Mouse (Mus musculus) E14TG2a.4 (cell line): ENCODE measurements around the gene Ssc4d.

Experiments used
- H3K27me3 ChIP-seq: 2 replicates; pipeline ENCODE4 v1.6.1; 2014; ENCODE audit warnings: low read length, control low read depth; ENCODE audit not compliant: insufficient read depth
- H3K36me3 ChIP-seq: 2 replicates; pipeline ENCODE4 v1.6.1; 2014; ENCODE audit warnings: low read length, control low read depth; ENCODE audit not compliant: insufficient read depth
- H3K4me1 ChIP-seq: replicated peaks from 2 replicates; pipeline ENCODE4 v1.6.1; 2014; ENCODE audit warnings: low read depth, low read length, control low read depth
- H3K4me3 ChIP-seq: replicated peaks from 2 replicates; pipeline ENCODE4 v1.5.1; 2014; ENCODE audit warnings: mild to moderate bottlenecking, low read length
- H3K9me3 ChIP-seq: 2 replicates; pipeline ENCODE4 v1.6.1; 2014; ENCODE audit warnings: low read length, control low read depth
- CTCF ChIP-seq: conservative IDR thresholded peaks from 2 replicates; pipeline ENCODE4 v1.5.1; 2014; ENCODE audit warnings: low read length
- NANOG ChIP-seq: IDR thresholded peaks from 2 replicates; pipeline ENCODE4 v1.6.1; 2014; ENCODE audit warnings: borderline replicate concordance, low read length, mixed read lengths
- POU5F1 ChIP-seq: IDR thresholded peaks from 2 replicates; pipeline ENCODE4 v1.6.1; 2014; ENCODE audit warnings: low read length, borderline replicate concordance

The Ssc4d gene

GRCm38 (mm10) chr5:135966866-135967265, 7.5 kb downstream of the Ssc4d start:
- H3K4me3 ChIP-seq, result no peak overlapping the region
- H3K36me3 ChIP-seq, result no peaks in the 10 kb centered on the region
- peaks cover 60% of the 10 kb centered on the region for H3K4me1 ChIP-seq
- H3K27me3 ChIP-seq, result no peaks in the 10 kb centered on the region
- H3K9me3 ChIP-seq, result no peaks in the 10 kb centered on the region
- peak; percentile 80 for TF ChIP-seq CTCF
- no peak for TF ChIP-seq POU5F1
- TF ChIP-seq NANOG, result no peak

GRCm38 (mm10) chr5:135965501-135965930, 8.8 kb downstream of the Ssc4d start:
- TF ChIP-seq NANOG (no peak), POU5F1 (no peak), CTCF (no peak)
- peak overlapping the region; percentile 77 for H3K4me3 ChIP-seq
- peaks cover 69% of the 10 kb centered on the region for H3K4me1 ChIP-seq
- peaks cover 9% of the 10 kb centered on the region for H3K36me3 ChIP-seq
- H3K27me3 ChIP-seq, result no peaks in the 10 kb centered on the region
- H3K9me3 ChIP-seq, result no peaks in the 10 kb centered on the region

- Histone ChIP-seq H3K27me3 (no peaks in the 10 kb centered on the region), H3K36me3 (peaks cover 12% of the 10 kb centered on the region)
- TF ChIP-seq NANOG, result no peak
- TF ChIP-seq POU5F1, result no peak
- no peak for TF ChIP-seq CTCF
Measured at GRCm38 (mm10) chr5:135963280-135963627, 11.1 kb downstream of the Ssc4d start.

DNA sequence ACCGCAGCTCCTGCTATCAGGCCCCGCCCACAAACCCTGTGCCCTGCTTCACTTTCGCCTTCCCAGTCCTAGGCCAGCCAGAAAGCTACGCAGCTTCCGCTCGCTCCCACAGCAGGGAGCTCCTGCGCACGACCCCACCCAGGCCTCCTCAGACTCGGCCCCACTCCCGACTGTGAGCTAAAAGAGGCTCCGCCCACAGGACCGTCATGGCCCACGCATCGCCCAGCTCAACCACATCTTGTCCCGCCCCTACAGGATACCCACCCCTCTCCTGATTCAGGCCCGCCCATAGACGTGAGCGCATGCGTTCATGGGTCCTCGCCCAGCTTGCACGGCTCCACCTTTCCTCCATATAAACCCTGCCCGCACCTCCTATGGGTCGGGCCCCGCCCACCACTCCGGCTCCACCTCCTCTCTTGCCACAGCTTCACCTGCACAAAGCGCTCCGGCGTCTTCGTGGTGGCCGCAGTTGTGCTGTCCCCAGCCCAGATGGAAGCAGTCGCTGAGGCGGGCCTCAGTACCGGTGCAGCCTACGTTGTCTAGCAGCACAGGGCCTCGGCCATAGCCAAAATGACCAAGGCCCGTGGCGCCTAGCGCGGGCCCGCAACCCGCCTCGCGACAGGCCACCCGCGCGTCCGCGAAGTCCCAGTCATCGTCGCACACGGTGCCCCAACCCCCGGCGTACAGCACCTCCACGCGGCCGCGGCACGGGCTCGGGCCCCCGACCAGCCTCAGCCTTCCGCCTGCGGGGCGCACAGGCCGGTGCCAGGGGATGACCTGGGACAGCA, 11.6 kb downstream of the Ssc4d start:
- peaks cover 5% of the 10 kb centered on the region; the same call in 1 of the 2 replicates for H3K9me3 ChIP-seq
- no peak for TF ChIP-seq POU5F1
- no peak for TF ChIP-seq NANOG
- no peak for TF ChIP-seq CTCF
- peaks cover 75% of the 10 kb centered on the region for H3K4me1 ChIP-seq
- H3K4me3 ChIP-seq, result peak overlapping the region; percentile 88
- no peaks in the 10 kb centered on the region for H3K27me3 ChIP-seq
- peaks cover 12% of the 10 kb centered on the region for H3K36me3 ChIP-seq

More at GRCm38 (mm10) chr5:135963280-135963627, 11.1 kb downstream of the Ssc4d start:
- H3K4me3 ChIP-seq, result peak overlapping the region; percentile 88
- H3K4me1 ChIP-seq, result peaks cover 76% of the 10 kb centered on the region
- peaks cover 2% of the 10 kb centered on the region; the same call in 1 of the 2 replicates for H3K9me3 ChIP-seq

- TF ChIP-seq CTCF (no peak), POU5F1 (no peak), NANOG (no peak)
- H3K4me1 ChIP-seq, result peaks cover 75% of the 10 kb centered on the region
- no peaks in the 10 kb centered on the region for H3K27me3 ChIP-seq
- peaks cover 5% of the 10 kb centered on the region; the same call in 1 of the 2 replicates for H3K9me3 ChIP-seq
- H3K4me3 ChIP-seq, result peak overlapping the region; percentile 79
- peaks cover 12% of the 10 kb centered on the region for H3K36me3 ChIP-seq
Measured at GRCm38 (mm10) chr5:135962125-135962491, 12.2 kb downstream of the Ssc4d start.

DNA sequence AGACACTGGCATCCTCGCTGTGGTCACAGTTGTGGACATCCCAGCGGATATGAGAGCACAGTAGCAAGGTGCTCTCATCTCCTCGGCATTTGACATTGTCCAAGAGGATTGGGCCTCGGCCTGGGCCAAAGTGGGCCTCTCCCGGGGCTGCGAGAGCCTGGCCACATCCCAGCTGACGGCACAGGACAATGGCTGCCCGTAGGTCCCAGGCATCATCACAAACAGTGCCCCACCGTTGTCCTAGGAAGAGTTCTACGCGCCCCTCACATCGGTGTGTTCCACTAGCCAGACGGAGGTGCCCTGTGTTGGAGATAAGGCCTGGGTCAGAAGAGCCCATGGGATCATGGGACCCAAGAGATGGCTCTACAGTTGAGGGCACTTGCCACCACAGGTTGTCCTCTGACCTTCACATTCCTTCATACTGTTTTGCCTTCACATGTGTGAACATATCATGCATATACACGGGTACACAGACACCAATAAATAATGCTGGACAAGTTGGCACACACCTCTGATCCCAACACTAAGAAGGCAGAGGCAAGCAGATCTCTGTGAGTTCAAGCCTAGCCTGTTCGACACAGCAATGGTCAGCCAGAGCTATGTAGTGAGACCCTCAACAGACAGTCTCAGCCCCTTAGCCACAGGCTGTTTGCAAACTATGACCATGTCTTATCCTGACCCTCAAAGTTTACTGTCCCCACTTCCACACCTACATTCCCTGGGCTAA, 13.3 kb downstream of the Ssc4d start:
- H3K4me1 ChIP-seq, result peaks cover 85% of the 10 kb centered on the region
- peaks cover 5% of the 10 kb centered on the region; the same call in 1 of the 2 replicates for H3K9me3 ChIP-seq
- H3K4me3 ChIP-seq, result peak overlapping the region; percentile 79
- TF ChIP-seq NANOG, result no peak
- TF ChIP-seq POU5F1, result no peak
- no peak for TF ChIP-seq CTCF
- peaks cover 12% of the 10 kb centered on the region for H3K36me3 ChIP-seq
- H3K27me3 ChIP-seq, result no peaks in the 10 kb centered on the region

DNA sequence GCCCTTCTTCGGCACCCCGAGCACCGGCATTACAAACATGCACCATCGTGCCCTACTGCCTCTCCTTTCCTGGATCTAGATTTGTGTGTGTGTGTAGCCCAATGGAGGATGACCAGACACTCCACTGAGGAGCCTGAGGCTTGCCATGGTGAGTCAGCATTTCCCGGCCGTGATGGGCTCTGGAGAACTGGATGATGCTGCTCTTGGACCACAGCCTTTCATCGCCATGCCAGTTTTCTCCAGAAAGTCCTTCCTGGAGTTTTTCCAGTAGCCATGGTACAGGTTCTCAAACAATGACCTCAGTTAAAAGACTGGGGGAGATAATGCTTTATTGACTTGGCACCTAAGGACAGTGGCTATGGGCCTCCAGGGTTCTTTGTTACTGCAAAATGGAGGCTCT, 14.4 kb downstream of the Ssc4d start:
- Histone ChIP-seq H3K9me3 (peaks cover 5% of the 10 kb centered on the region; the same call in 1 of the 2 replicates), H3K36me3 (peaks cover 12% of the 10 kb centered on the region), H3K27me3 (no peaks in the 10 kb centered on the region), H3K4me1 (peaks cover 84% of the 10 kb centered on the region), H3K4me3 (peak overlapping the region; percentile 79)
- TF ChIP-seq NANOG (no peak), POU5F1 (no peak), CTCF (no peak)

DNA sequence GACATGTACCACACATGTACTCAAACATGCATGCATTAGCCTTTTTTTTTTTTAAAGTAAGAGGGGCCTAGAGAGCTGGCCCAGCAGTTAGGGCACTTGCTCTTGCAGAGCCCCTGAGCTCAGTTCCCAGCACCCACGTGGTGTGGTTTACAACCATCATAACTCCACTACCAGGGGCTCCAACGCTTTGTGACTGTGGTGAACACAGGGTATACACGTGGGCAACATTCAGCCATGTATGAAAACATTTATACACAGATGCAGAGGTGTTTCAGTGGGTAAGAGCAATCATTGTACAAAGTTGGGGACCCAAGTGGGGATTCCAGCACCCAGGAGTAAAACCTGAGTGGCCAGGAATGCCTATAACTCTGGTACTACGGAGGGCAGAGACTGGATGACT, 16.0 kb downstream of the Ssc4d start:
- Histone ChIP-seq H3K36me3 (peaks cover 12% of the 10 kb centered on the region), H3K4me3 (peak overlapping the region; percentile 27), H3K27me3 (no peaks in the 10 kb centered on the region), H3K9me3 (peaks cover 5% of the 10 kb centered on the region; the same call in 1 of the 2 replicates), H3K4me1 (peaks cover 75% of the 10 kb centered on the region)
- TF ChIP-seq NANOG (no peak), POU5F1 (no peak), CTCF (no peak)
